Mouse (Mus musculus): Measurements from ENCODE around the gene Tmem63c.

GRCm38 (mm10) chr12:87044711-87045110 lies 23.6 kb downstream of the Tmem63c start:
- no peak for TF ChIP-seq CTCF (IDR thresholded peaks at IDR 0.05; ENCODE audit: extremely low read depth, insufficient read depth, insufficient read length, insufficient replicate concordance)
- TF ChIP-seq POLR2A (IDR thresholded peaks at IDR 0.05; ENCODE audit: low read depth, low read length): no peak
